Mouse (Mus musculus) CH12.LX (cell line): ENCODE results near the gene Slx4ip.

Source experiments
- CTCF ChIP-seq, 2 experiments: IDR thresholded peaks in 1 of 2; conservative IDR thresholded peaks in 1 of 2; 2 replicates each; pipeline ENCODE4 v1.5.1; 2011 to 2012; ENCODE audit warnings: low read depth in 2 of 2, low read length in 2 of 2, improper control_type of control experiment in 1 of 2, inconsistent platforms in 1 of 2, mild to moderate bottlenecking in 1 of 2, moderate library complexity in 1 of 2
- ELF1 ChIP-seq: IDR thresholded peaks from 2 replicates; pipeline ENCODE4 v1.6.1; 2014; ENCODE audit warnings: low read depth, mild to moderate bottlenecking, inconsistent platforms, low read length, improper control_type of control experiment
- EP300 ChIP-seq: IDR thresholded peaks from 2 replicates; pipeline ENCODE4 v1.6.1; 2011; ENCODE audit warnings: low read length, improper control_type of control experiment
- JUND ChIP-seq: conservative IDR thresholded peaks from 2 replicates; pipeline ENCODE4 v1.6.1; 2011; ENCODE audit warnings: low read depth, low read length, improper control_type of control experiment
- MEF2A ChIP-seq: IDR thresholded peaks from 2 replicates; pipeline ENCODE4 v1.6.1; 2014; ENCODE audit warnings: low read depth, mild to moderate bottlenecking, inconsistent platforms, low read length, improper control_type of control experiment, borderline replicate concordance
- MXI1 ChIP-seq: IDR thresholded peaks from 2 replicates; pipeline ENCODE4 v1.6.1; 2011; ENCODE audit warnings: mild to moderate bottlenecking, low read depth, low read length, improper control_type of control experiment
- NELFE ChIP-seq: IDR thresholded peaks from 2 replicates; pipeline ENCODE4 v1.6.1; 2011; ENCODE audit warnings: low read depth, low read length, improper control_type of control experiment
- NRF1 ChIP-seq: IDR thresholded peaks from 2 replicates; pipeline ENCODE4 v1.6.1; 2014; ENCODE audit warnings: low read depth, mild to moderate bottlenecking, inconsistent platforms, low read length, improper control_type of control experiment, moderate library complexity
- POLR2A ChIP-seq: IDR thresholded peaks from 2 replicates; pipeline ENCODE4 v1.6.1; 2011; ENCODE audit warnings: low read depth, mild to moderate bottlenecking, improper control_type of control experiment, low read length
- TBP ChIP-seq: conservative IDR thresholded peaks from 2 replicates; pipeline ENCODE4 v1.6.1; 2011; ENCODE audit warnings: low read depth, low read length, improper control_type of control experiment
- TCF12 ChIP-seq: IDR thresholded peaks from 2 replicates; pipeline ENCODE4 v1.6.1; 2014; ENCODE audit warnings: low read depth, mild to moderate bottlenecking, inconsistent platforms, low read length, improper control_type of control experiment
- USF2 ChIP-seq: conservative IDR thresholded peaks from 2 replicates; pipeline ENCODE4 v1.6.1; 2011; ENCODE audit warnings: low read depth, low read length, improper control_type of control experiment
- ZC3H11A ChIP-seq: IDR thresholded peaks from 2 replicates; pipeline ENCODE4 v1.6.1; 2012; ENCODE audit warnings: low read depth, mild to moderate bottlenecking, inconsistent platforms, low read length, improper control_type of control experiment

GRCm38 (mm10) chr2:137113288-137114061 is 222.5 kb downstream of the Slx4ip start:
- TF ChIP-seq CTCF (conservative IDR thresholded peaks at IDR 0.05 in 1 of 2, IDR thresholded peaks at IDR 0.05 in 1 of 2; ENCODE audit: low read depth in 2 of 2, low read length in 2 of 2): no peak
- TF ChIP-seq TCF12: no peak
- TF ChIP-seq NELFE: no peak
- no peak for TF ChIP-seq ELF1
- TF ChIP-seq USF2: no peak
- TF ChIP-seq EP300: no peak
- TF ChIP-seq POLR2A: no peak
- TF ChIP-seq MXI1: no peak
- TF ChIP-seq JUND: no peak
- no peak for TF ChIP-seq ZC3H11A
- no peak for TF ChIP-seq NRF1
- no peak for TF ChIP-seq MEF2A
- TF ChIP-seq TBP: no peak
